Mouse (Mus musculus) lung, adult 2 months (tissue): ENCODE measurements around the gene Itfg2.
"Not testable (repeated sequence)": the region's sequence is repeated elsewhere in the genome, so short reads cannot be mapped to it uniquely, and the experiment has no call there.

Experiments
- CTCF ChIP-seq: fragments of 200-500 bp; IDR thresholded peaks from 2 replicates; pipeline ENCODE4 v1.5.1; 2011; ENCODE audit warnings: mild to moderate bottlenecking, low read length, control low read depth; ENCODE audit not compliant: insufficient read depth
- POLR2A ChIP-seq: fragments of 200-500 bp; IDR thresholded peaks from 2 replicates; pipeline ENCODE4 v1.6.1; 2011; ENCODE audit warnings: low read depth, mild to moderate bottlenecking, control low read depth, low read length, borderline replicate concordance; ENCODE audit errors: extremely low read depth

GRCm38 (mm10) chr6:128380594-128381167, 44.0 kb downstream of the Itfg2 start:
- TF ChIP-seq CTCF, POLR2A: not testable (repeated sequence)
